Mouse (Mus musculus) ES-Bruce4 (cell line): ENCODE measurements around the gene Trank1. TPM values are rescaled to one million over a fixed set of nuclear protein-coding genes. Genes with fewer than 3 reads are reported as not detected.

Experiments
- H3K27ac ChIP-seq: 2 replicates; pipeline ENCODE4 v1.5.1; 2012; ENCODE audit warnings: low read length, inconsistent platforms; ENCODE audit not compliant: insufficient read depth
- H3K27me3 ChIP-seq: 2 replicates; pipeline ENCODE4 v1.6.1; 2012; ENCODE audit warnings: mild to moderate bottlenecking, low read length, inconsistent platforms; ENCODE audit not compliant: control insufficient read depth, poor library complexity, insufficient read depth, severe bottlenecking
- H3K36me3 ChIP-seq: 2 replicates; pipeline ENCODE4 v1.6.1; 2012; ENCODE audit warnings: inconsistent platforms, mild to moderate bottlenecking, low read length, moderate library complexity; ENCODE audit not compliant: control insufficient read depth, poor library complexity, insufficient read depth, severe bottlenecking
- H3K4me1 ChIP-seq: one replicate; pipeline ENCODE4 v1.8.1; 2011; ENCODE audit warnings: low read length; ENCODE audit not compliant: control insufficient read depth, insufficient read depth
- H3K4me3 ChIP-seq: 2 replicates; pipeline ENCODE4 v1.5.1; 2011; ENCODE audit warnings: low read depth, mild to moderate bottlenecking, low read length
- H3K9ac ChIP-seq: 2 replicates; pipeline ENCODE4 v1.6.1; 2012; ENCODE audit warnings: low read depth, mild to moderate bottlenecking, inconsistent platforms; ENCODE audit not compliant: poor library complexity, severe bottlenecking
- H3K9me3 ChIP-seq: replicated peaks from 2 replicates; pipeline ENCODE4 v1.6.1; 2012; ENCODE audit warnings: mild to moderate bottlenecking, low read length, inconsistent platforms; ENCODE audit not compliant: control insufficient read depth, poor library complexity, insufficient read depth, severe bottlenecking
- CTCF ChIP-seq: IDR thresholded peaks from one replicate; pipeline ENCODE4 v1.8.1; 2011; ENCODE audit warnings: low read depth, low read length
- EP300 ChIP-seq: IDR thresholded peaks from 2 replicates; pipeline ENCODE4 v1.6.1; 2011; ENCODE audit warnings: low read depth, low read length; ENCODE audit not compliant: insufficient read depth
- POLR2A ChIP-seq: IDR thresholded peaks from one replicate; pipeline ENCODE4 v1.8.1; 2011; ENCODE audit warnings: low read length; ENCODE audit not compliant: insufficient read depth
- polyA plus RNA-seq: library from polyadenylated mRNA; stranded (reverse); fragments of >200 nt; gene quantifications from 2 replicates; pipeline ENCODE4 v1.2.4, GENCODE M21; 2011; ENCODE audit warnings: low read depth; ENCODE audit not compliant: missing spikeins, insufficient read depth, insufficient read length

The Trank1 gene
- polyA plus RNA-seq, 1 experiment, result 0.90 TPM

- no peak overlapping the region for H3K9ac ChIP-seq
- no peak for TF ChIP-seq EP300
- no peak for TF ChIP-seq CTCF
- no peak for TF ChIP-seq POLR2A
These were observed 96.5 kb downstream of the Trank1 start for GRCm38 (mm10) chr9:111408012-111408411.

GRCm38 (mm10) chr9:111408427-111408826 lies 96.9 kb downstream of the Trank1 start:
- no peak overlapping the region for H3K9ac ChIP-seq
- H3K27ac ChIP-seq, result no peak overlapping the region
- no peaks in the 10 kb centered on the region for H3K4me1 ChIP-seq
- no peak for TF ChIP-seq CTCF
- TF ChIP-seq EP300, result no peak
- TF ChIP-seq POLR2A, result no peak
- no peaks in the 10 kb centered on the region for H3K9me3 ChIP-seq
- H3K36me3 ChIP-seq, result no peaks in the 10 kb centered on the region
- no peak overlapping the region for H3K4me3 ChIP-seq
- no peaks in the 10 kb centered on the region for H3K27me3 ChIP-seq

More at GRCm38 (mm10) chr9:111408012-111408411, 96.5 kb downstream of the Trank1 start:
- no peaks in the 10 kb centered on the region for H3K4me1 ChIP-seq
- H3K4me3 ChIP-seq, result no peak overlapping the region
- H3K27me3 ChIP-seq, result no peaks in the 10 kb centered on the region
- no peaks in the 10 kb centered on the region for H3K9me3 ChIP-seq
- H3K27ac ChIP-seq, result no peak overlapping the region
- H3K36me3 ChIP-seq, result no peaks in the 10 kb centered on the region

GRCm38 (mm10) chr9:111412471-111413160 lies 101.1 kb downstream of the Trank1 start:
- no peaks in the 10 kb centered on the region for H3K36me3 ChIP-seq
- H3K4me1 ChIP-seq, result no peaks in the 10 kb centered on the region
- no peaks in the 10 kb centered on the region for H3K27me3 ChIP-seq
- H3K27ac ChIP-seq, result no peak overlapping the region
- TF ChIP-seq EP300 (no peak), CTCF (no peak), POLR2A (no peak)
- no peak overlapping the region for H3K9ac ChIP-seq
- no peaks in the 10 kb centered on the region for H3K9me3 ChIP-seq
- no peak overlapping the region for H3K4me3 ChIP-seq

GRCm38 (mm10) chr9:111421862-111422261 lies 110.3 kb downstream of the Trank1 start:
- Histone ChIP-seq H3K36me3 (no peaks in the 10 kb centered on the region), H3K4me3 (no peak overlapping the region), H3K27me3 (no peaks in the 10 kb centered on the region), H3K9me3 (no peaks in the 10 kb centered on the region), H3K4me1 (no peaks in the 10 kb centered on the region), H3K9ac (no peak overlapping the region), H3K27ac (no peak overlapping the region)
- TF ChIP-seq POLR2A, result no peak
- TF ChIP-seq CTCF, result no peak
- TF ChIP-seq EP300, result no peak

GRCm38 (mm10) chr9:111422567-111422966 lies 111.0 kb downstream of the Trank1 start:
- Histone ChIP-seq H3K36me3 (no peaks in the 10 kb centered on the region), H3K27me3 (no peaks in the 10 kb centered on the region), H3K9me3 (no peaks in the 10 kb centered on the region), H3K4me3 (no peak overlapping the region), H3K27ac (no peak overlapping the region), H3K9ac (no peak overlapping the region), H3K4me1 (no peaks in the 10 kb centered on the region)
- TF ChIP-seq EP300, result no peak
- no peak for TF ChIP-seq CTCF
- no peak for TF ChIP-seq POLR2A

- H3K4me3 ChIP-seq, result no peak overlapping the region
- TF ChIP-seq CTCF (no peak), EP300 (no peak), POLR2A (no peak)
These were observed 113.6 kb downstream of the Trank1 start for GRCm38 (mm10) chr9:111425113-111425512.

More at GRCm38 (mm10) chr9:111425113-111425512, 113.6 kb downstream of the Trank1 start:
- Histone ChIP-seq H3K9me3 (no peaks in the 10 kb centered on the region), H3K27ac (no peak overlapping the region), H3K4me1 (no peaks in the 10 kb centered on the region), H3K9ac (no peak overlapping the region), H3K36me3 (no peaks in the 10 kb centered on the region), H3K27me3 (no peaks in the 10 kb centered on the region)
